Mouse (Mus musculus) liver, postnatal 0 days (tissue): ENCODE results near the gene Coq6. TPM values are rescaled to one million over a fixed set of nuclear protein-coding genes. Genes with fewer than 3 reads are reported as not detected.
"Not testable (repeated sequence)": the region's sequence is repeated elsewhere in the genome, so short reads cannot be mapped to it uniquely, and the experiment has no call there.

Source experiments
- ATAC-seq: fragments of 200-750 bp; cut with Nextera tagmentation; 2 replicates; pipeline ENCODE4 v1.8.0; 2017; ENCODE audit warnings: mild to moderate bottlenecking, moderate library complexity
- DNase-seq: peaks from one replicate; pipeline ENCODE4 v3.0.0-alpha.2; 2016
- H3K27ac ChIP-seq: fragments of 300-500 bp; sonication (generic); 2 replicates; pipeline ENCODE4 v1.5.1; 2014; ENCODE audit warnings: antibody characterized with exemption, moderate library complexity, mild to moderate bottlenecking, low read depth
- H3K27me3 ChIP-seq: fragments of 300-500 bp; sonication (generic); 2 replicates; pipeline ENCODE4 v1.6.1; 2014; ENCODE audit warnings: low read length, control low read depth, mixed read lengths; ENCODE audit not compliant: insufficient read depth
- H3K36me3 ChIP-seq: fragments of 300-500 bp; sonication (generic); replicated peaks from 2 replicates; pipeline ENCODE4 v1.6.1; 2014; ENCODE audit warnings: mild to moderate bottlenecking, control low read depth, low read length, moderate library complexity, mixed read lengths; ENCODE audit not compliant: insufficient read depth
- H3K4me1 ChIP-seq: fragments of 300-500 bp; sonication (generic); 2 replicates; pipeline ENCODE4 v1.6.1; 2014; ENCODE audit warnings: antibody characterized with exemption, mild to moderate bottlenecking, control low read depth; ENCODE audit not compliant: insufficient read depth
- H3K4me2 ChIP-seq: fragments of 300-500 bp; sonication (generic); 2 replicates; pipeline ENCODE4 v1.6.1; 2014; ENCODE audit warnings: low read depth, mild to moderate bottlenecking, low read length, moderate library complexity, mixed read lengths
- H3K4me3 ChIP-seq: fragments of 300-500 bp; sonication (generic); 2 replicates; pipeline ENCODE4 v1.5.1; 2014; ENCODE audit warnings: low read depth, low read length
- H3K9ac ChIP-seq: fragments of 300-500 bp; sonication (generic); replicated peaks from 2 replicates; pipeline ENCODE4 v1.6.1; 2014; ENCODE audit warnings: mild to moderate bottlenecking, moderate library complexity
- H3K9me3 ChIP-seq: fragments of 300-500 bp; sonication (generic); 2 replicates; pipeline ENCODE4 v1.6.1; 2016; ENCODE audit warnings: mild to moderate bottlenecking, control low read depth, low read length, mixed read lengths
- CTCF ChIP-seq: sonication (generic); IDR thresholded peaks from 2 replicates; pipeline ENCODE4 v1.5.1; 2016; ENCODE audit warnings: antibody characterized with exemption, low read depth
- EP300 ChIP-seq: IDR thresholded peaks from 2 replicates; pipeline ENCODE4 v1.6.1; 2016; ENCODE audit warnings: antibody characterized with exemption, low read depth, mild to moderate bottlenecking
- WGBS: fragments of 180-500 bp; shearing (Covaris S2); extraction: QIAGEN DNeasy Blood & Tissue Kit; methylation state at CpG from one replicate; pipeline ENCODE4 v1.1.7; 2014; ENCODE audit not compliant: insufficient replicate concordance; 5-methylcytosine and 5-hydroxymethylcytosine counted together
- polyA plus RNA-seq: library from polyadenylated mRNA; unstranded; fragments of >200 nt; fragmentation: Nextera tagmentation; extraction: Ambion mirVana; gene quantifications from 2 replicates; pipeline ENCODE4 v1.2.1, GENCODE M21; 2015

The Coq6 gene
- polyA plus RNA-seq, 1 experiment from 2014 or later, result 18.7 TPM

DNA sequence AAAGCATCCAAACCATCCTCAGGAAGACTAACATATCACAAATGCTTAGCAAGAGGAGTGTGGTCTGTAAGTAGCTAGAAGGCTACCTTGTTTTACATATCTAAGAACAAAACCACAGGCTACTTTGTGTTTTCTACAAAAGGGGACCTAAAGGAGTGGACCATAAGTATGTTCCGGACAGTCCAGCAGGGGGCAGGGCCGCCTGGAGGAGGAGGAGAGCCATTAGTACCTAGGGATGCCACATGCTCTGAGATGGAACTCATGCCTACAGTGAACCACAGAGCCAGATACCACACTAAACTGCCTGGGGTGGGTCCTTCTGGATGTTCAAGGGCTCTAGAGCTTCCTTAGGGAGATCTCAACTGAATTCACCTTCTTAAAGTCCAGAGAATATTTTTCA, 14.3 kb upstream of the Coq6 start:
- Histone ChIP-seq H3K36me3 (peaks cover 22% of the 10 kb centered on the region), H3K9ac (no peak overlapping the region), H3K9me3 (no peaks in the 10 kb centered on the region), H3K4me2 (no peak overlapping the region), H3K4me3 (no peak overlapping the region), H3K27me3 (no peaks in the 10 kb centered on the region), H3K27ac (no peak overlapping the region), H3K4me1 (no peaks in the 10 kb centered on the region)
- WGBS, result 53% methylated on average over 2 of the region's 2 CpGs
- ATAC-seq (peak; percentile 50; the same call in 1 of the 2 replicates), DNase-seq (peak; percentile 67)
- TF ChIP-seq EP300, result no peak
- TF ChIP-seq CTCF, result peak; percentile 76

DNA sequence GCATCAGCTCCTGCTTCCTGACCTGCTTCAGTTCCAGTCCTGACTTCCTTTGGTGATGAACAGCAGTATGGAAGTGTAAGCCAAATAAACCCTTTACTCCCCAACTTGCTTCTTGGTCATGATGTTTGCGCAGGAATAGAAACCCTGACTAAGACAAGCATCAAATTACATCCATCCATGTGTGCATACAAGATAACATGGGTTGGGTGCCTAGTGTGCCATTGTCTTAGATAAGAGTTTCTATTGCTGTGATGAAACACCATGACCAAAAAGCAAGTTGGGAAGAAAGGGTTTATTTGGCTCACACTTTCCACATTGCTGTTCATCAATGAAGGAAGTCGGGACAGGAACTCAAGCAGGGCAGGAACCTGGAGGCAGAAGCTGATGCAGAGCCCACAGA, 2.8 kb upstream of the Coq6 start:
- peak; percentile 62 for TF ChIP-seq EP300
- H3K4me2 ChIP-seq, H3K27me3 ChIP-seq, H3K9ac ChIP-seq, DNase-seq, H3K9me3 ChIP-seq, H3K36me3 ChIP-seq, H3K27ac ChIP-seq, ATAC-seq, H3K4me3 ChIP-seq: not testable (repeated sequence)
- H3K4me1 ChIP-seq, result peaks cover 24% of the 10 kb centered on the region
- WGBS, result 50% methylated on average over 2 of the region's 2 CpGs

DNA sequence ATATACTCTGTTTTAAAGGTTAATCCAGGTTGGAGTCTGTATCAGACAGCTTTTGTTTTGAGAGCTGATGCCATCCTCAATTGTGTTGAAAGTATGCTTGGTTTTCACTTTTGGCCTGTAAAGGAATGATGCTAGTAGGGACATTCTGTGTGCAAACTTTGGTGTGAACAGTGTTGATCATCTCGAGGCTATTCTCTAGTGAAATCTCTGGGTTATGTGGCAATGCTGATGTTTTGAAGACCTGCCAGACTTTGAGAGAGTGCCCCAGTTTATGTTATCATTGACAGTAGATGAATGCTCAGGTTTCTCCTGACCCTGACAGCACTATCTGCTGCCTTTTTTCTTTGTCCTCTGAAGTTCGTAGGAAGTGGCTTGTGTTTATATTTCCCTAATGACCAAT, 1.4 kb downstream of the Coq6 start:
- ATAC-seq (no peak), DNase-seq (no peak)
- WGBS, result 35% methylated on average over 2 of the region's 2 CpGs
- Histone ChIP-seq H3K4me3 (0 out of 2 replicates have a peak overlapping the region, but pooled peaks have one; percentile 77), H3K9me3 (no peaks in the 10 kb centered on the region), H3K4me1 (peaks cover 24% of the 10 kb centered on the region), H3K9ac (no peak overlapping the region; the same call in 1 of the 2 replicates), H3K27me3 (no peaks in the 10 kb centered on the region), H3K4me2 (peak overlapping the region; percentile 97), H3K27ac (no peak overlapping the region), H3K36me3 (peaks cover 8% of the 10 kb centered on the region; the same call in 1 of the 2 replicates)
- no peak for TF ChIP-seq CTCF
- no peak for TF ChIP-seq EP300

DNA sequence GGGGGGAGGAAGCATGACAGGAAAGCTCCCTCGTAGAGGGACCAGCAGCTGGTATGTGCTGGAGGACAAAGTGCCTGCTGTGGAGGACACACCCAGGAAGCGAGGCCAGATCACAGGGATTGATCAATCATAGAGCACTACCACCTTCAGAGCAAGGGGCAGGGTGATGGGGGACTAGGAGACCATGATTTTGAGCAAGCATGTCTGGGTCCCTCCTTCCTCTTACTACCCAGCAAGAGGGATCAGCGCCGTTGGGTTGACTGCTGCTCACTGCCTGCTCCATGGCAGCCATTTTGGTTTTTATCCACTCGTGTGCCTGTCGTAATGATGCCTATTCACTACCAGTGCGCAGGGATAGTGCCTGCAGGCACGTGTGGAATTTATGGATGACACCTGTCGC, 2.8 kb downstream of the Coq6 start:
- Histone ChIP-seq H3K4me2 (no peak overlapping the region), H3K4me3 (no peak overlapping the region), H3K4me1 (peaks cover 17% of the 10 kb centered on the region), H3K27me3 (no peaks in the 10 kb centered on the region), H3K27ac (no peak overlapping the region), H3K9me3 (no peaks in the 10 kb centered on the region), H3K36me3 (peaks cover 16% of the 10 kb centered on the region), H3K9ac (no peak overlapping the region)
- TF ChIP-seq CTCF, result no peak
- no peak for TF ChIP-seq EP300
- WGBS, result 77% methylated on average over 9 of the region's 9 CpGs
- ATAC-seq (no peak), DNase-seq (no peak)

DNA sequence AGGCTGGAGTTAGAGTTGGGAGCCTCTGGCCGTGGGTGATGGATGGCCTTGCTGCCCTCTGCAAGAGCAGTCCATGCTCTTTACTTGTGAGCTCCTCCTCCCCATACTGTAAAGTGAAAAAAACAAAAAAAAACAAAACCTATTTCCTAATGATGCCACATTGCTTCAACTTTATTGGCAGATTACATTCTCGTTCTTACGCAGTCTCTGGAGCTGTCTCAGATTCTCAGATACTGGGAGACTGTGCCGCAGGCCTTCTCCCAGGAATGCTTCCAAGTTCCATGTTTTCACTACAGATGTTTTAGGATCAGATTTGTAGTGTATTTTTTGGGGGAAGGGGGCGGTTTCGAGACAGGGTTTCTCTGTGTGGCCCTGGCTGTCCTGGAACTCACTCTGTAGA, 3.7 kb downstream of the Coq6 start:
- Histone ChIP-seq H3K4me3 (no peak overlapping the region), H3K27me3 (no peaks in the 10 kb centered on the region), H3K9me3 (no peaks in the 10 kb centered on the region), H3K4me1 (peaks cover 17% of the 10 kb centered on the region), H3K4me2 (no peak overlapping the region), H3K27ac (no peak overlapping the region), H3K36me3 (peaks cover 24% of the 10 kb centered on the region), H3K9ac (no peak overlapping the region)
- WGBS, result 84% methylated on average over 6 of the region's 6 CpGs
- TF ChIP-seq CTCF (no peak), EP300 (no peak)
- no peak for DNase-seq
- ATAC-seq, result no peak

DNA sequence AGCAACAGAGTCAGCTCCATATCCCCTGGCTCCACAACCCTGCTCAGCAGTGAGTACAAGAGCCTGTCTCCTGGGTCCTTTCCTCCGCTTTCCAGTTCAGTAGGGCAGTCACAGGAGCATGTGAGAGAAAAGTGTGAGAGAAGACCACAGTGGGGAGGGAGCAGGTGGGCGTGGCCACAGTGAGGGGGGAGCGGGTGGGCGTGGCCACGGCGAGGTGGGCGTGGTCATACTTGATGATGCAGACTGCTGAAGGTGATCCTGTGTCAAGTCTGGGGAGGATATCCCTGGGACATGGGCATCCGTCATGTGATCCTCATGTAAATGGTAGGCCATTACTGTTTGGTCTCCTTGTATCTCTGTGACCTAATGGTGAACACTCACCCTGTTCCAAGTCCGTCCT, 5.5 kb downstream of the Coq6 start:
- H3K36me3 ChIP-seq, result peaks cover 41% of the 10 kb centered on the region
- no peak overlapping the region for H3K27ac ChIP-seq
- no peak overlapping the region for H3K4me2 ChIP-seq
- no peak overlapping the region for H3K9ac ChIP-seq
- no peaks in the 10 kb centered on the region for H3K9me3 ChIP-seq
- ATAC-seq, result no peak
- H3K4me3 ChIP-seq, result no peak overlapping the region
- WGBS, result 53% methylated on average over 9 of the region's 9 CpGs
- peak; percentile 58 for DNase-seq
- TF ChIP-seq EP300 (no peak), CTCF (no peak)
- H3K27me3 ChIP-seq, result no peaks in the 10 kb centered on the region
- H3K4me1 ChIP-seq, result peaks cover 10% of the 10 kb centered on the region

DNA sequence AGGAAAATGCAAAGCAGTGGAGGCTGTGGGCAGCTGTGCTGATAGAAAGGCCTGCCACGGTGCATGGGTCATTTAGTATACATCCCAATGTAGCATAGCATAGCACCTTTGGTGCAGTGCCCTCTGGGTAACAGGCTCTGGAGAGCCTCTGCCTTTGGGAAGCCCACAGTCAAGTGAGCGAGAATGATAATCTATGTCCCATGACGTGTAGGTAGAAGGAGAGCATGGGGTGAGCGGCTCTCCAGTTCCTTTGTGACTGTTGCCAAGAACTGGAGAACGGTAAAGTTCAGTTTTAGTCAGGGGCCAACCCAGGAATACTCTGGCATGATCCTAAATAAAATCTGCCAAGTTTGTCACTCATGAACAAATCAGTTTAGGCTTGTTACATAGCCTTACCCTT, 10.2 kb downstream of the Coq6 start:
- 92% methylated on average over 5 of the region's 5 CpGs for WGBS
- H3K36me3 ChIP-seq, result peaks cover 67% of the 10 kb centered on the region
- H3K9ac ChIP-seq, result no peak overlapping the region
- no peak for TF ChIP-seq CTCF
- no peak for TF ChIP-seq EP300
- no peak overlapping the region for H3K27ac ChIP-seq
- H3K4me2 ChIP-seq, result no peak overlapping the region
- H3K27me3 ChIP-seq, result no peaks in the 10 kb centered on the region
- H3K4me3 ChIP-seq, result no peak overlapping the region
- ATAC-seq, result no peak
- no peaks in the 10 kb centered on the region for H3K9me3 ChIP-seq
- no peaks in the 10 kb centered on the region for H3K4me1 ChIP-seq
- no peak for DNase-seq
